Mouse (Mus musculus) left cerebral cortex, adult 6 months (tissue): ENCODE data around the gene E130308A19Rik. TPM values are rescaled to one million over a fixed set of nuclear protein-coding genes. Genes with fewer than 3 reads are reported as not detected.

Experiments used
- long read RNA-seq, 2 experiments: library from polyadenylated mRNA; unstranded; transcript quantifications; one replicate each; pipeline ENCODE4 v2.0.0; 2019 to 2020
- polyA plus RNA-seq: library from polyadenylated mRNA; unstranded; fragments of <200 nt; fragmentation: Nextera tagmentation; gene quantifications from 2 replicates; pipeline ENCODE4 v1.2.3, GENCODE M21; 2021

E130308A19Rik gene
- 2.2 and 9.5 TPM in 2 replicates for polyA plus RNA-seq
- long read RNA-seq, experiment 1, full-length matches to known transcripts, result 3 of 11 reads
- long read RNA-seq, experiment 1, partial matches to known transcripts, result 2 of 11 reads
- long read RNA-seq, experiment 1, other reads (novel, unspliced or antisense), result 6 of 11 reads
- long read RNA-seq, experiment 2, partial matches to known transcripts, result 5 of 9 reads
- long read RNA-seq, experiment 2, other reads (novel, unspliced or antisense), result 4 of 9 reads

DNA sequence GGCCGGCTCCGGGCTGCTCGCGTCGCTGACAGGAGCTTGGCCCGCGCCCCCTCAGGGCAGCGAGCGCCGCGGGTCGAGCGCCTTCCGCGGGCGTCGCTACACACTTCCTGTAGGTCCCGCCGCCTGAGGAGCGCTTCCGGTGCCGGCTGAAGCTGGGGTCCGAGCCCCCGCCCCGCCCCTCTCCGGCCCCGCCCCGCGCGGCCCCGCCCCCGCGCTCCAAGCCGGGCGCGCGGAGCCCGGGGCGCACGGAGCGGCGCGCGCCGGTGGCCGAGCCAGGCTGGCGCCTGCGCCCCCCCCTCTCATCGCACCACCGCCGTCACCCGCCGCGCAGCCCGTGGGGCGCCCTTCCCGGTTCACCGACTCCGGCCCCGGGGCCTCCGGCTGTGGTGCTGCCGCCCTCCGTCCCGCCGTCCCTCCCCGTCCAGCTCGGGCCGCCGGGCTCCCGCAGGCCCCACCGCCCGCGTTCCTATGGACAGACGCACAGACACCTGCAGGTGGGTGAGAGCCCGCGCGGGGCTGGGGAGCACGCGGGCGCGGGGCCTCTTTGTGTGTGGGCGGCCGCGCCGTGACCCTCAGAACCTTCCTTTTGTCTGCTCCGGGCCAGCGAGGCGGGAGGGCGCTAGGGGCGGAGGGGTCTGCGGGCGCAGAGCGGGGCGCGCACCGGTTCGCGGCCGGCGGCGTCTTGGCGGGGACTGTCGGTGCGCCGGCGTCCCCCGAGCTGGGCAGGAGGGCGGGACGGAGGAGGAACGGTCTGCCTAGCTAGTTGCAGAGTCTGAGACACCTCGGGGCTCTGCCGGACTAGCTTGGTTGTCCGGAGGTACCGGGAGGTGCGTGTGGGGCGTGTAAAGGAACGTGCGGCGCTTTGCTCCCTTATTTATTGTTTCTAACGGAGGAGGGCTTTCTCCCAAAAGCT lies at the start of gene E130308A19Rik:
E130308A19Rik (plus strand) TSS at position 214 of the 913 bp plus-strand sequence.

DNA sequence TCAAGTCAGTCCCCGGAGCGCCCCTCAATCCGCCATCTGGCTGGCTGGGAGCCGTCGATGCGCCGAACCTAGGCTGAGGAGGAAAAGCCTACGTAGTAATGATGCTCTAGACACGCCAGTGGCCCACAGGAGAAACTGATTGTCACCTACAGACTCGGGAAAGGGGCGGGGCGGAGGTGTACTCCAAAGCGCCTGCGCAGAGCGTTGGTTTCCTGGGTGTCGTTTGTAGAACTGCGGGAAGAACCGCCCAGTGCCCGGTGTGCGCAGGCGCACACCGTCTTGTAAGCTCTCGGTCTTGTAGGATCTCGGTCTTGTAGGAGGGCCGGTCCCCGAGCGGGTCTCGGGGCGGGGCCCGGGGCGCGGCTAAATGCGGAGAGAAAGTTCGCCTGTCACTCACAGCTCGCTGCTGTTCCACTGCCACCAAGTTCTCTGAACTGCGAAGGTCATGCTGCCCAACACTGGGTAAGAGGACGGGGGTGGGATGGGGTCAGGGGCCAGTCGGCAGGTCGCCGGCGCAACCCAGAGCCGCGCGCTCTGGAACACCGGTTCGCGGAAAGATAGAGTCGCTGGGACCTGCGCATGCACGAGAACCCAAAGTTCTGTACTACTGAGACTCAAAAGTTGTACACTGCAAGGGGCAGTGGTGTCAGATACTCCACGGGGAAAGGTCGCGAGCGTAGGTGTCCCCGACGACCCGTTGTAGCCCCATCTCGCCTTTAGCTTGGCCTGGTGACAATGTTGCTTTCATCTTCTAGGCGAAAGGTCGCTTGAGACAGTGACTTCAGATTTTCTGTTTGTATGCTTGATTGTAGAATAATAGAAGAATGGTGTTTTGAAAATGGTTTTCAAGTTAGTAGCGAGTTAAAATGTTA lies 44.5 kb upstream of the E130308A19Rik start, which contains the start of gene Hsdl2:
Hsdl2 (plus strand) TSS at position 250 of the 872 bp plus-strand sequence.

DNA sequence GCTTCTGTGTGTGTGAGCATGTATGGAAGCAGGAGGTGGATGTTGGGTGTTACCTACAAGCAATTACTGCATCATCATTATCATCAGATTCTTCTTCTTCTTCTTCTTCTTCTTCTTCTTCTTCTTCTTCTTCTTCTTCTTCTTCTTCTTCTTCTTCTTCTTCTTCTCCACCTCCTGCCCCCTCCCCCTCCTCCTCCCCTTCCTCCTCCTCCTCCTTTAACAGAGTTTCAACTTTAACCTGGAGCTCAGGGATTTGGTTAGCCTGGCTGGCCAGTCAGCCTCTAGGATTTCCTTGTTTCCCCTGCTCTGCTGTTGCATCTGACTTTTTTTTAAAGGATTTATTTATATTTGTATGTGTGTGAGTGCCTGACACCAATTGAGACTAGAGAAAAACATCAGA lies 175.5 kb downstream of the E130308A19Rik start, which contains the start of gene Inip:
Inip (minus strand) TSS at position 101 of the 400 bp plus-strand sequence.

DNA sequence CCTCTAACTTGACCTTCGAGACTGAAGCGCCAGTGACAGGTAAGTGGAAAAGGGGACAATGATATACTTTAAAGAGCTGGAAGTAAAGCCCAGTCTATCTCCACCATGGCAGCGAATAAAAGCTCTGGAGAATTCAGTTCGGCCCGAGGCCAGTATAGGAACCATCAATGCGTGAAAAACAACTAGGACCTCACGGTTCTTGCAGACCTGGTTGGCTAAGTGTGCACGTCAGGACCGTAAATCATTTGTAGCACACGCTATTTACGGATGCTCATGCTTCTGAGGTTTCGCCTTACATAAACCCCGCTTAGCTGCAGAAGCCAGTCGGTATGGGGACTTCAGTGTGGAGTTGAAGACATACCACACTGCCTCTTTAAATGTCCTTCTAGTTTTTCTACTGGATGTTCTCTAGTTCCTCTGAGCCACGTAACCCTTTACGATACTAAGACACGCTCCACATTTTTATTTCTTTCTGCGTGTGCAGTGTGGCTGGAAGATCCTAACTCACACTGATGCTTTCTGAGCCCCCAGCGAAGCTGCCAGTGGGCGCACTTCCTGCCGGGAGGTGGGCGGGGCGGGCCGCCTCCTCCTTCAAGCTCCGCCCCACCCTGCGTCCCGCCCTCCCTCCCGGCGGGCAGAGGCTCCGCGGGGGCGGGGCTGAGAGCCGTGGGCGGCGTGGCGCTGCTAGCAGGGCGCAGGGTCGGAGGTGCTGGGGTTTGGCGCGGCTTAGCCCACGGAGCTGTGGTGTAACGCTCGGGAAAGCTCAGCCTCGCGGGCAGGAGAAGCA lies 179.4 kb downstream of the E130308A19Rik start, which contains the start of gene Snx30:
Snx30 (plus strand) TSS at position 660 of the 787 bp plus-strand sequence.

Other genes starting within 250 kb of the E130308A19Rik start
- 1.7 and 4.0 TPM in 2 replicates for gene Susd1, start 187.6 kb upstream of the E130308A19Rik start, polyA plus RNA-seq
- gene Ptbp3, start 76.8 kb upstream of the E130308A19Rik start, polyA plus RNA-seq, result 5.9 and 9.3 TPM in 2 replicates
- gene Hsdl2, start 44.6 kb upstream of the E130308A19Rik start, polyA plus RNA-seq, result 35.9 and 46.4 TPM in 2 replicates
- gene Inip, start 175.4 kb downstream of the E130308A19Rik start, polyA plus RNA-seq, result 20.1 and 20.3 TPM in 2 replicates
- gene Snx30, start 179.6 kb downstream of the E130308A19Rik start, polyA plus RNA-seq, result 3.3 and 7.6 TPM in 2 replicates